Mouse (Mus musculus) liver, adult 2 months (tissue): Measurements from ENCODE around the gene Lrrc30. TPM values are rescaled to one million over a fixed set of nuclear protein-coding genes. Genes with fewer than 3 reads are reported as not detected.

Experiments
- DNase-seq: peaks from one replicate; pipeline ENCODE4 v3.0.0-alpha.2; 2011; ENCODE audit warnings: low read depth, low spot score; ENCODE audit errors: extremely low read depth
- H3K27ac ChIP-seq: fragments of 200-500 bp; replicated peaks from 2 replicates; pipeline ENCODE4 v1.5.1; 2012; ENCODE audit warnings: low read depth, mild to moderate bottlenecking, control low read depth, inconsistent platforms, low read length; ENCODE audit not compliant: insufficient read depth
- H3K27me3 ChIP-seq: fragments of 200-500 bp; 2 replicates; pipeline ENCODE4 v1.6.1; 2012; ENCODE audit warnings: mild to moderate bottlenecking, moderate library complexity, low read length, inconsistent platforms; ENCODE audit not compliant: control insufficient read depth, insufficient read depth
- H3K36me3 ChIP-seq: fragments of 200-500 bp; 2 replicates; pipeline ENCODE4 v1.6.1; 2012; ENCODE audit warnings: low read length, inconsistent platforms; ENCODE audit not compliant: control insufficient read depth, insufficient read depth
- H3K4me1 ChIP-seq: fragments of 200-500 bp; 2 replicates; pipeline ENCODE4 v1.6.1; 2011; ENCODE audit warnings: low read length; ENCODE audit not compliant: control insufficient read depth, insufficient read depth
- H3K4me3 ChIP-seq: fragments of 200-500 bp; 2 replicates; pipeline ENCODE4 v1.5.1; 2011; ENCODE audit warnings: low read depth, mild to moderate bottlenecking, control low read depth, low read length, moderate library complexity; ENCODE audit not compliant: insufficient read depth
- H3K79me2 ChIP-seq: fragments of 200-500 bp; 2 replicates; pipeline ENCODE4 v1.6.1; 2012; ENCODE audit warnings: inconsistent platforms, mild to moderate bottlenecking, low read length, moderate library complexity; ENCODE audit not compliant: control insufficient read depth, insufficient read depth
- H3K9ac ChIP-seq: fragments of 200-500 bp; 2 replicates; pipeline ENCODE4 v1.6.1; 2012; ENCODE audit warnings: low read depth, mild to moderate bottlenecking, control low read depth, inconsistent platforms, low read length
- CTCF ChIP-seq: fragments of 200-500 bp; IDR thresholded peaks from 2 replicates; pipeline ENCODE4 v1.5.1; 2011; ENCODE audit warnings: low read depth, low read length, control low read depth
- POLR2A ChIP-seq: fragments of 200-500 bp; IDR thresholded peaks from 2 replicates; pipeline ENCODE4 v1.6.1; 2011; ENCODE audit warnings: low read length, control low read depth; ENCODE audit not compliant: insufficient read depth; ENCODE audit errors: extremely low read depth
- WGBS: fragments of 180-500 bp; shearing (Covaris S2); methylation state at CpG from one replicate; pipeline ENCODE4 v1.1.7; 2018; 5-methylcytosine and 5-hydroxymethylcytosine counted together
- polyA plus RNA-seq: library from polyadenylated mRNA; depleted of rRNA; stranded (reverse); fragments of >200 nt; gene quantifications from 2 replicates; pipeline ENCODE4 v1.2.3, GENCODE M21; 2012; rRNA removed
- total RNA-seq: library from RNA; depleted of rRNA; stranded (reverse); fragments of >200 nt; gene quantifications from 2 replicates; pipeline ENCODE4 v1.2.3, GENCODE M21; 2014; rRNA removed

The Lrrc30 gene
- total and polyA plus RNA-seq, 2 experiments = not detected

DNA sequence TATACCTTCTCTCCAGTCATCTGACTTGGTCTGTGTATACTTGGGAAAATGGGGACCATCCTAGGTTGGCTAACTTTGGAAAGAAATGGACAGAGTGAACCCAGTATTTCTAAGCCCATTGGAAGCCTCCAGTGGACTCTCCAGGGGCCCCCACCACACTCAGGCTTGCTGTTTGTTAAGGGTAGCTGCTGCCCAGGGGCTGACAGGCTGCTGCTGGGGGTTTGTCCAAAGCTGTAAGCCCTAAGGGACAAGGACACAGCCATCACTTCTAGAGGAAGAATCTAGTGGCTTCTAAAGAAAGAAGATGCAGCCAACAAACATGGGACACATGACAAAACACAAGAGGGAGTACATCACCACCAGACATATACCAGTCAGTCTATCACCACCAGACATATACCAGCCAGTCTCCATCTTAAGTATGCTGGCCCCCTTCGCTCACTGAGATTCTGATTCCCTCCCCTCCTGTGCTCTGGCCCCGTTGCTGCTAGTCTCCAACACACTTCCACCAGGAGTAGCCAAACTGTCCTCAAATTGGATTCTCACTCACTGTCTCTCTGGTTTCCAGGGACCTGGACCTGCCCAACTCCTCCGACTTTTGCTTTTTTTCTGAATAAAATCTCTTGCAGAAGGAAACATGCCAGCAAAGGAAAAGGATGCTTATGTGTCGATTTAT is 49.7 kb downstream of the Lrrc30 start:
- no peak overlapping the region for H3K9ac ChIP-seq
- TF ChIP-seq POLR2A (no peak), CTCF (no peak)
- no peaks in the 10 kb centered on the region; the same call in 1 of the 2 replicates for H3K4me1 ChIP-seq
- no peaks in the 10 kb centered on the region for H3K27me3 ChIP-seq
- no peak overlapping the region for H3K27ac ChIP-seq
- no peak overlapping the region for H3K4me3 ChIP-seq
- no peak for DNase-seq
- WGBS = 80% methylated on average over 4 of the region's 4 CpGs
- no peaks in the 10 kb centered on the region for H3K79me2 ChIP-seq
- H3K36me3 ChIP-seq = no peaks in the 10 kb centered on the region

DNA sequence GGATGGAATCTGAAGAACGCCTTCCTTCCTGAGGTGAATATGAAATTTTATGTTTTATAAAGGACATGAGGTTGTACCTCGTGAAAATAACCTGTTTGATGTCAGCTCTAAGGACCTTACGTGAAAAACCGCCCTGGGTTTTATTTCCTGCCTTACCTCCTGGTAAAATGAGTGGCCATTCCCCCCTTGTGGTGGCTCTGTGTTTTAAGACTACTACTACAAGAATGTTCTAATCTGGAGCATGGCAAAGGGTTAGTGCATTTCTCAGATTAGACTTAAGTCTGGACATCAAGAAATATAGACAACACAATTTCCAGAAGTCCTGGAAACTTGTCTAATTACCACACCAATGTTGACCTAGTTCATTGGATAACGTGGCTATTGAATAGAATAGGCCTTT is 50.7 kb downstream of the Lrrc30 start:
- no peak for DNase-seq
- no peaks in the 10 kb centered on the region for H3K27me3 ChIP-seq
- H3K79me2 ChIP-seq = no peaks in the 10 kb centered on the region
- TF ChIP-seq CTCF (no peak), POLR2A (no peak)
- no peaks in the 10 kb centered on the region; the same call in 1 of the 2 replicates for H3K4me1 ChIP-seq
- H3K4me3 ChIP-seq = no peak overlapping the region
- no peaks in the 10 kb centered on the region for H3K36me3 ChIP-seq
- no peak overlapping the region for H3K9ac ChIP-seq
- WGBS = 72% methylated on average over 5 of the region's 5 CpGs
- H3K27ac ChIP-seq = no peak overlapping the region

Other genes starting within 250 kb of the Lrrc30 start
- gene Lama1, start 64.5 kb upstream of the Lrrc30 start, total RNA-seq = 2.8 and 4.3 TPM in 2 replicates
- 5.0 and 5.6 TPM in 2 replicates for gene Lama1, start 64.5 kb upstream of the Lrrc30 start, polyA plus RNA-seq